Mouse (Mus musculus) NIH3T3 (cell line): ENCODE data around the gene Rxrg.
A peak's percentile ranks its signal among the peaks of the same experiment; 100 is the strongest.

Source experiments
- DNase-seq: peaks from one replicate; pipeline ENCODE4 v3.0.0-alpha.2; 2012; ENCODE audit warnings: low read depth

Gene Rxrg

GRCm38 (mm10) chr1:167644866-167645537 is 46.8 kb downstream of the Rxrg start:
- DNase-seq = peak; percentile 89

DNA sequence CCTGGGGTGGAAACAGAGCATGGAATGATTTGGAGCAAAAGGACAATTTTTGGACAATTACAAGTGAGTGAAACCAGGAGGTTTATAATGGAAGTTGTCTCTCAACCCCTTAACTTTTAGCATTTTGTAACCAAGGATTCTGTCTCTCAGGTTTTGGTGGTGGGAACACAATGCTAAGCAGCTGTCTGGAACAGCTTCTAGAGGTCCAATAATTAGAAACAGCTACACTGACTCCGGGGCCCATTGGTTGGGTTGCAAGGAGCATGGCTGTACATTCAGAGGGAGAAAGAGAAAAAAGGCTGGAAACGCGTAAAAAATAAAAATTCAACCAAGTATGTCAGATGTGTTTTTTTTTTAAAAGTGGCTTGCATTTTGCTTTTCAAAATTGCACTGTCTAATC is 50.5 kb downstream of the Rxrg start:
- DNase-seq = no peak

DNA sequence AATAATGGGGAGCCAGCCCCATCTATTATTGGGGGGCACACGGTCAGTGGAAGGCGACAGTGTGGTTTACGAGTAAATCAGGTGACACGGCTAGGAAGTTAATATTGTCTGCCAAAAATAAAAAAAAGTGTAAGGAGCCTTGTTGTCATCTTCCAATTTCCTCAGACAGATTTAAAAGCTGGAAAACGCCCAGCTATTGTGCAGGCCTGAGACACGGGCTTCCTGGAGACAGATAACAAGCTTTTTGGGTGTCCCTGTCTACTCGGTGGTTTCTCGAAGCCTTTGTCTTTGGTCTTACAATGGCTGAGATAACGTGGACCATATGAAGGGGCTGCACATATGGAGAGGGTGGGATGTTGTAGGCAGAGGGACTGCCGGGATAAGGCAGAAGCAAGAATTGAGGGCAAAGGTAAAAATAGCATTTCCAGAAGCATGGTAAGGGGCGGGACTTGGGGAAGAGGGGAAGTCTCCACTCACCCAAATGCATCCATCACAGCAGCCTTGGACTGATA is 51.0 kb downstream of the Rxrg start:
- no peak for DNase-seq

DNA sequence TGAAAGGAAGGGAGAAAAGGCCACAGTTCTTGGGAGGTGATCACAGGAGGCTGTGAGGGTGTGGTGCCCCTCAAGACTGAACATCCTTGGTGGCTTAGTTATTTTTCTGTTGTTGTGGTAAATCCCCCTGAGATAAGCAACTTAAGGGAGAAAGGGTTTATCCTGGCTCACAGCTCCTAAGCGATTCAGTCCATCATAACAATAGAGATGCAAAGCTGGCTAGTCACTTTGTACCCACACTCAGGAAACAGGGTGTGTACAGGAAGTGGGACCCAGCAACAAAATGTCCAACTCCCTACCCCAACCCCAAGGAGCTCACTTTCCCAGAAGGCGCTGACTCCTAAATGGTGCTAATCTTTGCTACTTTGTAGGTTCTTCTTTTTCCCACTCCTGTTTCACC is 54.2 kb downstream of the Rxrg start:
- DNase-seq = no peak

- DNase-seq = no peak
Observed at GRCm38 (mm10) chr1:167659065-167659464, 60.9 kb downstream of the Rxrg start.

DNA sequence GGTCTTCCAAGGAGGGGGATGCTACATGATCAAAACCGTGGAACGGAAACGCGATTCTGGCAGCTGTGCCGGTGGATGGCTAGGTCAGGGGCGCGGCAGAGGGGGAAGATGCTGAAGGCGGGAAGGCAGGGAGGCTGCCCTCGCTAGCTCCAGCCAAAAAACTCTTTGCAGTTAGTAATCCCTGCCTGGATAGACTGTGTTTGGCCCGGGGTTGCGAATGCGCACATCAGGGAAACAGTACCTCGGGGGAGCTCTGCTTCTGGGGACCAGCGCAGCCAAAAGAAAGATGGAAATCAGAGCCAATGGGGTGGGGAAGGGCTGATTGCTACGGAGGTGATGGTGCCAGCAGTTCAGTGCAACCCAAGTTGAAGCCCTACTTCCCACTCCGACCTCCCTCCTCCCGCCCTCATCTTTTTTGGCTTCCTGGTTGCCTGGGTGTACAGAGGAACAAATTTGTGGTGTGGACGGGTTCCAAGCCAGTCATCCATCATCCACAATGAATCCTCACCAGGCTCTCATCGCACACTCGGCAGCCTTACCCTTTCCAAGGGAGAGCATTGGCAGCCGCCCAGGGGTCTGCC is 62.4 kb downstream of the Rxrg start:
- peak; percentile 94 for DNase-seq

DNA sequence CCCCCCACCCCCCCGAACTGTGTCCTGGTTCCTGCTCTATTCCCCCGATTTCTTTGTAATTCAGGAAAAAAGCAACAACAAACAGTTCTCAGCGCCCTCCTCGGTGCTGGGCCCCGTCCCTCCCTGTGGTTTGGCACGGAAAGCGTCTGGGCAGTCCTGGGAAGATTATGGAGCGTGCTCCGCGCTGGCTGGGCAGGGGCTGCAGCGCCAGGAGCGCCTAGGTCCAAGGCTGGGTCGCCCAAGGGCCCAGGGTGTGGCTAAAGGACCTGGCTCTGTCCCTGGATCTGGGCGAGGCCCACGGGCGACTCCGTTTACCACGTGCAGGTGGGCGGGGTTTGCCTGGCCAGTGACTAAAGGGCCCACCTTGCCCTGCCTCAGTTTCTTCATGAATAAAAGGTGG is 62.9 kb downstream of the Rxrg start:
- no peak for DNase-seq

DNA sequence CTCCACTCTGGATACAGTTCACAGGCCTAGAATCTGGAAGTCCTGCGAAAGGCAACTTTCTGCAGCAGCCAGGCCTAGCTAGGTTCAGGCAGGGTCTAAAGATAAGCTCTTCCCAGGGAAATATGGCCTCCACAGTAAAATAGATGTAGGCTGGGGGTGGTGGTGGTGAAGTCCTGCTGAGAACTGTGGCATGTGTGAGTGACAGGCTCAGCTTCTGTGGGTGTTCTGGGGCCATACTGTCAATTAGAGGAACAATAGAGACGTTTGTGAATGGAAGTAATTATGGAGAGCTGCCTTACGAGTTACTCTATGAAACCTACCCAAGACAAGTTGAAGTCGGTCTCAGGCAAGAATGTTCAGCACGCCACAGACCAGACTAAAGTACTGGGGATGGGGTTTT is 65.0 kb downstream of the Rxrg start:
- no peak for DNase-seq

- DNase-seq = peak; percentile 34
Observed at GRCm38 (mm10) chr1:167669796-167670195, 71.6 kb downstream of the Rxrg start.

DNA sequence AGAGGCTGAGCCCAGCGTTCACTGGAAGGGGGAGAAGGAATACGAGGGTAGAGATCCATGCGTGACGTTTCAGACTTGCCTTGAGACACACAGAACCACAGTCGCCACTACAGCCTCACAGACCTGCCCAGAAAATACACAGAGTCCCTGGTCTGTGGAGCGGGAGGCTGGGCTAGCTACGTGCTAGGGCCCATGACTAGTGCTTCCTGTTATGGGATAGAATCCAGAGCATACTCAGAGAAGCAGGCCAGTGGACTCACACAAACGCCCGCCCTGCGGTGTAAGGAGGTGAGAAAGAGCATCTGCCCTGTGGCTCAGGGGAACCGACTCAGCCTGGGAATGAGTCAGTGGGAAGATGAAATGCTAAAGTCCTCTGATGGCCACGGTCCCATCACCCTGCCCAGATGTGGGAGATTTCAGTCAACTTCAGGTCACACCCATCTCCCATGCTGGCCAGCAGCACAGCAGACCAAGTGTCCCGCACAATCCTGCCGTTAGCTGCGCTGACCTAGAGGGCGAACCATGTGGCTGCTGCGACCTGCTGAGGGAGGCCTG is 74.3 kb downstream of the Rxrg start:
- DNase-seq = no peak

DNA sequence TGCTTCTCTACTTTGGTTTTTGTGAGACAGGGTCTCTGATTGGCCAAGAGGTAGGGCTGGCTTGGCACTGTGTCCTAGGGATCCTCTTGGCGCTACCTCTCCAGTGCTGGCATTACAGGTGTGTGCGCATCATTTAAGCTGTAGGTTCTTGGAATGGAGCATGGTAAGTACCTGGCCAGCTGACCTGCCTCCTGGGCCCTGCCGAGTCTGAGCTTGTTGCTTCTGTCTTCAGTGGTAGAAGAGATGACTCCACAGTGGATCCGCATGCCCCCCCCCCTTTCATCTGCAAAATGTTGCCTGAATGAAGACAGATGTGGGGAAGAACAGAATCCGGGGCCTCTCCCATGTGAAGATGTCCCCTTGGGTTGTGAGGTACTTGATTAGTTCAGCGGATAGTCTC is 80.9 kb downstream of the Rxrg start:
- no peak for DNase-seq

DNA sequence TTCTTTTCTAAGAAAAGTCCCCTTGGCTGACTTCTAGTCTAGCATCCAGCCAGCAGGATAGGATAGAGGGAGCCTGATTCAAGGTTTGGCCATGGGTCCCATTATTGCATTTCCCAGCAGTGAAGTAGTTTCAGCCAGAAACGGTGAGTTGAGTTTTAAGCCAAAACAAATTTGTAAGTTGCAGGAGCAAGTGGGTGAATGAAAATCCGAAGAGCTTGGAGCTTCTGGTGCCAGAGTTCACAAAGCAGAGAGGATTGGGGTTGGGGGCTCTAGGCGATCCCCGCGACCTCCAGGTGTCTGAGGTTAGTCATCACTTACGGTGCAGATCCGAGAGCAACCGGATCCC is 89.8 kb downstream of the Rxrg start:
- DNase-seq = no peak

DNA sequence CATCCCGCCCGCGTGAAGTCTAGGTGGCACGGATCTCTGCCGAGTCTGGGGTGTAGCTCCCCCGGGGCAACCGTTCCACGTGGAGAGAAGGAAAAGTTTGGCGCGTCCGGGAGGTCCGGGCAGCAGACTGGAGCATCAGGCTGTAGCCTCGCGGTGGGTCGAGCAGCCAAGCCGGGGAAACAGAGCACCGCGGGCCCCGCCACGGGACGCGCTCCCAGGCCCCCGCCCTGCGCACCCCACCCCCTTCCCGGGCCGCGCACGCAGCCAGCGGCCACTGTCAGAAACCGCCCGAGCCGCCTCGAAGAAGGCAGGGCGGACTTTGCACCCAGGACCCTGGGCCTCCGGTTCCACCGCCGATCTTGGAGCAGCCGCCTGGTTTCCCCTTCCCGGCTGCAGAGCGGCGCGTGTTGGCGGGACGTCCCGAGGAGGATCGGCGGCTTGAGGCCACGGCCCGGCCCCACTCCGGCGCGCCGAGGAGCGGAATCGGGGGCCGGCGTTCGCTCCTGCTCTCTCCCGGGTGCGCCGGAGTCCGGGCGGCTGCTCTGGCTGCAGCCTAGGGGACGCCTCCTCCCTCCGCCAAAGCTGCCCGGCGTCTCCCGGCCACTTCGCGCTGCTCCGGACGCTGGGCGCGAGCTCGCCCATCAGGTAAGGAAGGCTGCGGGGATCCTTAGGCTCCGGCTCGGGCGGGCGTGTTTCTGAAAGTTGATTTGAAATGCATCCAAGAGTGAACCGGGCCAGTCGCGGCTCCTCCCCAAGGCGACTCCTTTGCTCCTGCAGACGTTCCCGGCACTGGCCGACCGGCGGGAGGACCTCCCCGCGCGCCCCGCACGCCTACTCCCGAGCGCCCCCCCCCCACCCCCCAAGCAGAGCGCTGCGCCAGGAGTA is 90.4 kb downstream of the Rxrg start:
- DNase-seq = no peak

DNA sequence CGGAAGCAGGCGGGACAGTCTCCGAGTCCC is 90.9 kb downstream of the Rxrg start, which contains the start of gene Lmx1a:
TSS of gene Lmx1a (plus strand) at position 6 of the 30 bp plus-strand sequence.
- DNase-seq = no peak
